Mouse (Mus musculus): ENCODE measurements around the gene Akr1c14. TPM values are rescaled to one million over a fixed set of nuclear protein-coding genes. Genes with fewer than 3 reads are reported as not detected.
"Not testable (repeated sequence)": the region's sequence is repeated elsewhere in the genome, so short reads cannot be mapped to it uniquely, and the experiment has no call there.

The Akr1c14 gene
- total RNA-seq (2021), result 1 to 10 TPM; 1.1 TPM

DNA sequence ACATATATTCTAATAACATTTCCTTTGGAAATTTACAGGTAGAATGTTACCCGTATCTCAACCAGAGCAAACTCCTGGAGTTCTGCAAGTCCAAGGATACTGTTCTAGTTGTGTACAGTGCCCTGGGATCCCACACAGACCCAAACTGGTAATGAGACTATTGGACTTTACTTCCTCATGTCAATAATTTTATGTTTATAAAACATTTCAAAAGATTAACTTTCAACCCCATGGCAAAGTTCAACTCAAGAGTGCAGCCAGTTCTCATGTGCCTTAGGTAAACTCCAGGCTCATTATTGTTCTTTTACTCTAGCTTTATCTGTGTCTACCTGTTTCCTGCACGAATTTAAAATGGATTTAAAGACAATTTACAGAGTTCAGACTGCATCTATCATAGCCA lies at the start of gene Akr1c14:
Gene Akr1c14, plus strand, starts transcription at position 293 of the 400 bp plus-strand sequence.
- DNase-seq (ENCODE audit: extremely low spot score in 1 of 2, low spot score in 1 of 2), result no peak

GRCm38 (mm10) chr13:4001687-4002086 lies 47.1 kb upstream of the Akr1c14 start:
- DNase-seq (ENCODE audit: extremely low spot score in 1 of 2, low spot score in 1 of 2), result peak; percentile 52 to 83

DNA sequence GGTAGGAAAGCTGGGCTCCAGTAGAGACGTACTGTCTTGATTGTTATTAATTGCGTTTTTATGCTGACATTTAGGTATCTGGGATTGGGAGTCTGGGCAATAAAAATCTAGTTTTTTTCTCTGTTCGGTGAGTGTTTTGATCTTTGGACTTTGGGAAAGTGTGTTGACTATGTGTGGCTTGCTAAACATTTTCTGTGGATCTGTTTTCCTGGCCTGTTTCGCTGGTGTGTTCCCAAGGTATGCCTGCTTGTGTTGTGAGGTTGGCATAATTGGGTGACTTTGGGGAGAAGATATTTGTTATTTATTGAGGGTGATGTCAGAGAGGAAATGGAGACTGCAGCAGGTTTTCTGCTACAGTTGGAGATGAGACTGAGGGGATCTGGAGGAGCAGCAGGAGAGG lies 38.0 kb upstream of the Akr1c14 start:
- DNase-seq (ENCODE audit: extremely low spot score in 1 of 2, low spot score in 1 of 2), result no peak

DNA sequence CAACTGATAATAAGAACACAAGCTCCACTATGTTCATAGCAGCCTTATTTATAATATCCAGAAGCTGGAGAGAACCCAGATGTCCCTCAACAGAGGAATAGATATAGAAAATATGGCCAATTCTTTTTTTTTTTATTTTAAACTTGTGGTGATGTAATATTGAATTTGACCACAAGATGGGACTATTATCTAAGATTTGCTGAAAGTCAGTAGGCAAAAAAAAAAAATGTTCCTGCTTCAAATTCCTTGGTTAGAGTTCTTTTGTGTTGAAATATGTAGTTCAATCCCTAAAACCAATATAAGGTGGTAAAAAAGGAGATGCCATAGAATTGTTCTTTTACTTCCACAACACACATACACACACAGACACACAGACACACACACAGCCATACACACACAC lies 35.0 kb upstream of the Akr1c14 start:
- DNase-seq (ENCODE audit: extremely low spot score in 1 of 2, low spot score in 1 of 2), result no peak

GRCm38 (mm10) chr13:4029897-4030296 lies 18.9 kb upstream of the Akr1c14 start:
- DNase-seq (ENCODE audit: extremely low spot score in 1 of 2, low spot score in 1 of 2), result no peak

DNA sequence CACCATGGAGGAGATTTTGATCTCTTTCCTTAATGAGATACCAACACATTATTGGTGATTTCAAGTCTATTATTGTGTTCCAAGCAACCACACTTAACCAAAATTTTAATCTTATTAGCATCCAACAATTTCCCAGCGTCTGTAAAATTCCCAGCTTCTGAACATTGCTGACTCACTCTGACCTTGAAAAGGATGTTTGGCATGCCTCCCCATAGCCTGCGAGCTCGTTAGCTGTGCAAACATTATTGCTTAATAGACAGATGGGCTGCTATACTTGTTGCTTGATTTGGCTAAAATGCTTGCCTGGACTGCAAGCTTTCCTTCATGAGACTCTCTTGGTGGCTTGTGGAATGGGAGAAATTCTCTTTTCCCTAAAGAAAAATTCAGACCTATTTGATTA lies 16.3 kb upstream of the Akr1c14 start:
- DNase-seq (ENCODE audit: extremely low spot score in 1 of 2, low spot score in 1 of 2), result no peak

DNA sequence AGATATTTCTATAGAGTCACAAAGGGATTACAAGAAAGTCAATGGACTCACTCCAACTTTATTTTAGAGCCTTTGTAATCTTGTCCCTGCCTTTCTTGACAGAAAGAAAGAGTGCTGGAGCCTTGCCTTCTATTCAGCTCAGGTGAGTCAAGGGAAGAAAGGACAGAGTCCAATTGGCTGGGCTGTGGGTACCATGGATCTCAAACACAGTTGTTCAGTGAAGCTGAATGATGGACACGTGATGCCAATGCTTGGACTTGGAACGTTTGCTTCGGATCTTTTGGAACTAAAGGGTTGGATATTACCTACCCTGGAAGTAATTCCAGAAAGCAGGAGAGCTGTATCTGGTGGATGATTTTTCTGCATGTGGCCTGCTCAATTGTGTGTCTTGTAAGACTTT lies 13.8 kb upstream of the Akr1c14 start:
- no peak for DNase-seq (ENCODE audit: extremely low spot score in 1 of 2, low spot score in 1 of 2)

DNA sequence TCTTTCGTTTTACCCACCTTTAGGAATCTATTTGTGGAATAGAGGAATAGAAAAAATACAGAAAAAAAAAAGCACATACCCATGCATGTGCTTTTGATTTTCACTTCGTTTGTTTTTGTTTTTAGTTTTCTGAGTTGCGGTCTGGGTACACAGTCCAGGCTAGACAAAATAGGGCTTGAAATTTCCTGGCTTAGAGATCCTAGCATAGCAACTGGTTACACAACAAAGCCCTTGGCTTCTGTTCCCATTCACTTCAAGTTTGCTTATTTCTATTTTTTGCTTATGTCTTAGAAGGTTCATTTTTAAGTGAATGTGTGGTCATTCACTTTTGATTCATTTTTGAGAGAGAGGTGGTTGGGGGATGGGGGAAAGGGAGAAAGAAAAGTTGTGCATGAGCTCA lies 2.7 kb upstream of the Akr1c14 start:
- no peak for DNase-seq (ENCODE audit: extremely low spot score in 1 of 2, low spot score in 1 of 2)

DNA sequence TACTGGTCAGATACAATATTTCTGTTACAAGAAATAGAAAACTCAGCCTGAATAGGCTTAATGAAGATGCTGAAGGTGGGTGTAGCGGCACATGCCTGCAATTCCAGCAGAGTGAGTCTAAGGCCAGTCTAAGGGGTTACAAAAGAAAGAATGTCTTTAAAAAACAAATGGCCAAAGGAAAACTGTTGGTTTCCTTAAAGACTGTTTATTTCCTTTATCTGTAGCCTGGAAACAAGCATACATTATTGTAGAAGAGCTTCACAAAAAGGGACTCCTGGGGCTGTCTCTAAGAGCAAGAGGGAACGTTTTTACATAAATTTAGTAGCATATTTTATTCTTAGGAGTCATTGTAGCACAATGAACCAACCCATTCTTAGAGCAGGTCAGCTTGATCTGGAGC lies 2.0 kb upstream of the Akr1c14 start:
- no peak for DNase-seq (ENCODE audit: extremely low spot score in 1 of 2, low spot score in 1 of 2)

- no peak for DNase-seq (ENCODE audit: extremely low spot score in 1 of 2, low spot score in 1 of 2)
Observed at GRCm38 (mm10) chr13:4048226-4048625, 585 bp upstream of the Akr1c14 start.

DNA sequence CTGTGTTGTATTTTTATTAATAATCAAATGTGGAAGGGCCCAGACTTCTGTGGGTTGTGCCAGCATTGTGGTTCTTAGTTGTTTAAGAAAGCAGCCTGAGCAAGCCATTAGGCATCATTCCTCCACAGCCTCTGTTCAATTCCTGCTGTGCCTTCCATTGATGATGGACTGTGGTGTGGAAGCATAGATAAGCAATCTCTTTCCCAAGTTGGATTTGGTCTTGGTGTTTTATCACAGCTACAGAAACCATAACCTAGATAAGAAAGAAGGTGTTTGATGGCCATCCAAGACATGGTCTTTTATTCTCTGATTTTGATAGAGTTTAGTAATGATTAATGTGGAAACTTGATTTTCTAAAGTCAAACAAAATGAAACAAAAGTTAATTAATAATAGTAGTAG lies 844 bp downstream of the Akr1c14 start:
- DNase-seq (ENCODE audit: extremely low spot score in 1 of 2, low spot score in 1 of 2), result no peak

- DNase-seq (ENCODE audit: extremely low spot score in 1 of 2, low spot score in 1 of 2), result no peak
Observed at GRCm38 (mm10) chr13:4055450-4055849, 6.6 kb downstream of the Akr1c14 start.

- DNase-seq (ENCODE audit: extremely low spot score in 1 of 2, low spot score in 1 of 2), result no peak
Observed at GRCm38 (mm10) chr13:4056211-4056610, 7.4 kb downstream of the Akr1c14 start.

DNA sequence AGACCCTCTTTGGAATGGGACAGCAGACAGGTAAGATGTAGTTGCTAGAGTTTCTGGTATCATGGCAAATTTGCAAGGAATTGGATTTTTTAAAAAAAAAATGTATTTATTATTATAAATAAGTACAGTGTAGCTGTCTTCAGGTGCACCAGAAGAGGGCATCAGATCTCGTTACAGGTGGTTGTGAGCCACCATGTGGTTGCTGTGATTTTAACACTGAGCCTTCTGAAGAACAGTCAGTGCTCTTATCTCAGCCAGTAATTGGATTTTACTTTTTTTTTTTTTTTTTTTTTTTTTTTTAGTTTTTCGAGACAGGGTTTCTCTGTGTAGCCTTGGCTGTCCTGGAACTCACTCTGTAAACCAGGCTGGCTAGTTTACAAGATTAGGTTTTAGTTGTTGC lies 9.4 kb downstream of the Akr1c14 start:
- not testable (repeated sequence) for DNase-seq (ENCODE audit: extremely low spot score in 1 of 2, low spot score in 1 of 2)

DNA sequence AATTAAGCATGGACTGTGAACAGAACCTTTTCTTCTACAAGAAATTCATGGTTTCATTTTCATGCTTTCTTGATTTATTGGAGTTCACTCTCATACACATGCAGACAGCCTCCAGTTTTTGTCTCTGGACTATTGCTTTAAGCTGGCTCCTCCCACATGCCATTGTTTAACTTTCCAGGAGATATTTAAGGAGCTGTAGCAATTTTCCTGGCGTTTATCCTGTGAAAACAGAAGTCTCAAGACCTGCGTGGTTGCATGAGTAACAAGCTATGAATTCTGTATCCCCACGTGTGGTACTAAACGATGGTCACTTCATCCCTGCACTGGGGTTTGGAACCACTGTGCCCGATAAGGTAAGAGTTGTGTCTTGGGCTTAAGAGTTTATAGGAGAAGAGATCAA lies 10.6 kb downstream of the Akr1c14 start:
- no peak for DNase-seq (ENCODE audit: extremely low spot score in 1 of 2, low spot score in 1 of 2)

- no peak for DNase-seq (ENCODE audit: extremely low spot score in 1 of 2, low spot score in 1 of 2)
Observed at GRCm38 (mm10) chr13:4060214-4060730, 11.5 kb downstream of the Akr1c14 start.

DNA sequence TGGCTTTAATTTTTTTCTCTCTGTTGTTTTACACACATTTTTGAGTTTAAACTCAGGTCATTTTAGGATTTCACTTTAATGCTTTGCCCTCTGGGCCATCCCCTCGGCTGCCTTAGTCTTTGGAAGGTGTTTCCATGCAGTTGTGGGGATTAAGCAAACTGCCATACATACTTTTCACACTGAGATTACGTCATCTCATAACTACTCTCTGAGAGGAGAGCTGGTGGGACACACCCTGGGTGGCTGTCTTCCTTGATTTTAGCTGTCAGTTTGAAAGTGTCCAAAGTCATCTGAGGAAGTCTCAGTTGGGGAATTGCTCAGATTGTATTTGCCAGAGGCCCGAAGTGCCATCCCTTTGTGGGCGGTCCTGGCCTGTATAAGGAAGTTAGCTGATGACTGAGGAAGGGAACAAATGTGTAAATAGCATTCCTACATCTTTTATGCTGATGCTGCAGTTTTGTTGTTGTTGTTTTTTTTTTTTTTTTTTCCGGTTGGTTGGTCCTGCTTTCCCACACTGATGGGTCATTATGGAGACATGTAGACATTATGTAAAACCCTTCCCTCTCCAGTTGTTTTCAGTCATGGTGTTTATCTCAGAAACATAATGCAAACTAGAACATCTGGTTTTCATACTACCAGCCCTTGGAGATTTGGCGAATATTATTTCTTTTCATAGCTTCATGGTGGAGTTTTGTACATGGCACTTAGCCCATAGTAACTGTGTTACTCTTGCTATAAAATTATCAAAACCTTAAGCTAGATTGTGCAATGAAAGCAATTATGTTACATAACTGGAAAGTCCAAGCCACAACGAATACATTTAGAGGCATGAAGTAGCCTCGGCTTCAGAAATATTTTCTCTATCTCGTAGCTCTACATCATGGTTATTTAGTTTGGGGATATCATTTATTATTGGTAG lies 28.0 kb downstream of the Akr1c14 start:
- DNase-seq (ENCODE audit: extremely low spot score in 1 of 2, low spot score in 1 of 2), result no peak

- no peak for DNase-seq (ENCODE audit: extremely low spot score in 1 of 2, low spot score in 1 of 2)
Observed at GRCm38 (mm10) chr13:4079876-4080275, 31.1 kb downstream of the Akr1c14 start.

- DNase-seq (ENCODE audit: extremely low spot score in 1 of 2, low spot score in 1 of 2), result no peak
Observed at GRCm38 (mm10) chr13:4101691-4102090, 52.9 kb downstream of the Akr1c14 start.

DNA sequence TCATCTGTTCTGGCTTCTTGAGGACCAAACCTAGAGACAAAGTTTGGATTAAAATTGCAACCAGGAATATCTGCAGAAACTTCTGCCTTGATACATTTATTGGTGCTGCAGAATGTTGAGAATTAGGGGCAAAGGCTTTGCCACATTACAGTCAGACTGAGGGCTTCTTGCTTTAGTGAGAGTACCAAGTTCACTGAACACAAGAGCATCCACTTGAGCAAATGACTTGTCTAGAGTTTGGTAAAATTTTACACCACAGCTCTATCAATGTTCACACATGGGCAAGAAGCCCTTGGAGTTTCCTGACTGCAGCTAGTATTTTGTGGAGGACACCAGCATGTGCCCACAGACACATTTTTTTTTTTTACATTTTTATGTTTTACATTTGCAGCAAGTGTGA lies 53.9 kb downstream of the Akr1c14 start:
- DNase-seq (ENCODE audit: extremely low spot score in 1 of 2, low spot score in 1 of 2), result no peak

GRCm38 (mm10) chr13:4110281-4111188 lies 61.7 kb downstream of the Akr1c14 start:
- DNase-seq (ENCODE audit: extremely low spot score in 1 of 2, low spot score in 1 of 2), result peak; percentile 22 to 48

Measured in layer of hippocampus, postnatal 25 days (tissue).